Mouse (Mus musculus) CD4-positive, CD25-positive, alpha-beta regulatory T cell, adult 4 months (primary cell): Measurements from ENCODE around the gene Ccnd3. TPM values are rescaled to one million over a fixed set of nuclear protein-coding genes. Genes with fewer than 3 reads are reported as not detected.

Experiments used
- ATAC-seq: one replicate; pipeline ENCODE4 v1.8.0; 2017
- polyA plus RNA-seq, 2 experiments: library from polyadenylated mRNA; unstranded; fragments of 100-300 nt; shearing (Covaris generic); gene quantifications; one replicate each; pipeline ENCODE4 v1.2.1; 2017

Ccnd3 gene
- polyA plus RNA-seq, 2 experiments from 2014 or later, result 149 to 151 TPM

DNA sequence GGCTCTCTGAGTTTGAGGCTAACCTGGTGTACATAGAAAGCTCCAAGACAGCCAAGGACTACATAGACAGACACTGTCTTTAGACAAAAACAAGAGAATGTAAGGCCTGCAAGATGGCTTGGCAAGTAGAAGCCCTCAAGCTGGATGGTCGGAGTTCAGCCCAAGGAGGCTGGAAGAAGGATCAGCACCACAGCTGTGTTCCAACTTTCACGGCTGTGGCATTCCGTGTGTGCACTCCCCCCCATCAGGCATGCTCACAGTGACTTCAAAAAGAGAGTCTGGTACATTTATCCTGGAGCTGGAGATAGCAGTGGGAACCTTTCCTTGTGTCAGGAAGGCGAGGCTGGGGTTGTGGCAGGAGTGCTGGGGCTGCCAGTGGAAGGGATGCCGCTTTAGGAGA is 121.2 kb downstream of the Ccnd3 start:
- ATAC-seq, result no peak

DNA sequence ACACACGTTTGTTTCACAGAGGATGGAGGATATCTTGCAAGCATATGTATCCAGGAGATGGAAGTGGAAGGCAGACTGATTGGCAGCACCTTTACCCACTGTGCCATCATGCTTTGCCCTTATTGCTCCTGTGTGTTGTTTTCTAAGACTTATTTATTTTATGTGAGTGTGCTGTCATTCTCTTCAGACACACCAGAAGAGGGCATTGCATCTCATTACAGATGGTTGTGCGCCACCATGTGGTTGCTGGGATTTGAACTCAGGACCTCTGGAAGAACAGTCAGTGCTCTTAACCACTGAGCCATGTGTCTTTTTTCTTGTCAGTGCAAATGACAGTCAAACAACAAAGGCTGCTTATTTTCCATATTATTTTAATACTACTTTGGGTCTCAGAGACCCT is 122.9 kb downstream of the Ccnd3 start:
- ATAC-seq, result no peak

DNA sequence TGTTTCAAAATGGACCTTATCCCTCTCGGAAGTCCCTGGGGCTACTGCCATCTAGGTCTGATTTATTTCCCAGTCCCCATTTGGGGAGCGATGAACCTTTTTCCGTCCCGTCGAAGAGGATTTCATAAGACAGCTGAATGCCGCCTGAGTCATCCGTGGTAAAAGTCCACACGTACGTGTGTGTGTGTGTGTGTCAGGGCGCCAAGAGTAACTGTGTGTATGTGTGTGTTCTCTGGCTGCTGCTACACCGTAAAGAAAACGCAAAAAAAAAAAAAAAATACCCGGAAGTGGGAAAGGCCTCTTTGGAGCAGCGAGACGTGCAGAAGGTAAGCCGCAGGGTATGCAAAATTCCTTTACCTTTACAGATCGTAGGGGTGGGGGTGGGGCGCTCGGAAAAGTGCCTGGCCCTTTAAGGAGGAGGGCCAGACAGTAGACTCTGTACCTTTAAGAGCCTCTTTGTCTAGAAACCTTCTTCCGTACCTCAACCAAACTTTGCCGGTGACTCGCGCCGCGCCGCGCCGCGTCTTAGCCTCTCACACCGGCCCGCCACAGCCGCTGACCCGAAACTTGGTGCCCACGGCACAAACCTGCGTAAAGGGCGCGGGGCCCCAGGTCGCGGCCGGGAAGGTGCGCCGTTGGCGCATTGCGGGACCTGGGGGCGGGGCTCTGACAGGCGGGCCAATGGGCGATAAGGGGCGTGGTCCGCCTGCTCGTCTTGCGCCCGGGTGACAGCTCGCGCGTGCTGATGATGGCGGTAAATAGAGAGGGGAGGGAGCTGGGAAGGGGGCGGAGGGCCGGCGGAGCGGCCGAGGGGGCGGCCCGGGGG is 124.2 kb downstream of the Ccnd3 start:
- peak; percentile 95 for ATAC-seq

GRCm38 (mm10) chr17:47629717-47630677 is 125.1 kb downstream of the Ccnd3 start:
- ATAC-seq, result peak; percentile 20

DNA sequence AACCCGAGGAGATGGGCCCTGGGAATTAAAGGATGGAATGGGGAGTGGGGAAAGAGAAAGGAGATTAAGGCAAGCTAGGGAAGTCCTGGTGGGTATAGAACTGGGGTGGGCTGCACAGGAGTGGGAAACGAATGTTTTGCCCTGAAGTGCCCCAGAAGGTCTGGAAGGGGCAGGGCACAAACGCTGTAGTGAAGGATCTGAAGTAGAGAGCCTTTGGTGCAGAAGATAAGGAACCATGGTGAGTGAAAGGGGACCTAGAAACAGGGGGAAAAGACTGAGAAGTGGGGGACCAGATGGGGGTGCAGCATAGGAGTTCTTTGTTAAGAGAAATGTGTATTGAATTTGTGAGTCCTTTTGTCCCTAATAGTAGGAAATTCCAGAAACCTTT is 125.8 kb downstream of the Ccnd3 start, which contains the start of gene Usp49:
Gene Usp49 (plus strand): TSS at position 13 of the 388 bp plus-strand sequence.
- no peak for ATAC-seq

GRCm38 (mm10) chr17:47632181-47632840 is 127.5 kb downstream of the Ccnd3 start:
- no peak for ATAC-seq

- ATAC-seq, result no peak
These were observed 129.3 kb downstream of the Ccnd3 start for GRCm38 (mm10) chr17:47633999-47634770.

DNA sequence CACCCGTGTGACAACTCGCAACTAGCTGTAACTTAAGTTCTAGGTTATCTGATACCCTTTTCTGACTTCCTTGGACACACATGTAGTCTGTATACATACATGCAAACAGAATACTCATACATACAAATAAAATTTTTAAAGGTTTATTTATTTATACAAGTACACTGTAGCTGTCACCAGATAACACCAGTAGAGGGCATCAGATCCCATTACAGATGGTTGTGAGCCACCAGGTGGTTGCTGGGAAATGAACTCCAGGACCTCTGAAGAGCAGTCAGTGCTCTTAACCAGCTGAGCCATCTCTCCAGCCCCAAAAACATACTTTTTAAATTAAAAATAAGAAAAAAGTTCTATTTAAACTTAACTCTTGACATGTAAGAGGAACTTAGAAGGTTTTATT is 138.1 kb downstream of the Ccnd3 start:
- ATAC-seq, result no peak

GRCm38 (mm10) chr17:47646683-47647082 is 141.8 kb downstream of the Ccnd3 start:
- no peak for ATAC-seq

DNA sequence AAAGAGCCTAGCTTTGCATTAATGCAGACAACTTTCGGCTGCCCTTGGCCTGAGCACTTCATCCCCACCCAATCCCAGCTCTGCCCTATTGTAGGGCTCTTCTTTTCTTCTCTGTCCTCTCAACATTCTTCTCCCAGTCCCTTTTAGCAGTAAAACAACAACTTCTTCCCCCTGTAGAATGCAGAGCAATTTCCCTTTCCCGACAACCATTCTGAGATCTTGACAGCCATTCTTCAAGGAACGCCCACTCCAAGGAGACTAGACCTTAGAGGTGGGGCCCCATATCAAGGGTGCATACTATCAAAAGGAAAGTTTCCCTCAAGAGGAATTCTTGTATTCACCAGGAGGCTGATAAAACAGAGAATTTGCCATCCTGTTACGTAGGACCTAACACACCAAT is 144.1 kb downstream of the Ccnd3 start:
- ATAC-seq, result no peak

Other genes with a start within 250 kb of the Ccnd3 start
- 10 to 100 TPM; 29.1 to 37.6 TPM for gene Mrps10, start 136.2 kb upstream of the Ccnd3 start, polyA plus RNA-seq
- gene Guca1b, start 119.7 kb upstream of the Ccnd3 start, polyA plus RNA-seq, result 1 to 10 TPM; 2.0 to 3.2 TPM
- gene Guca1a, start 104.5 kb upstream of the Ccnd3 start, polyA plus RNA-seq, result not detected
- not detected for gene AI661453, start 68.4 kb upstream of the Ccnd3 start, polyA plus RNA-seq
- gene 1700001C19Rik, start 67.7 kb upstream of the Ccnd3 start, polyA plus RNA-seq, result not detected
- 10 to 100 TPM; 61.1 to 95.4 TPM for gene Taf8, start 2.8 kb upstream of the Ccnd3 start, polyA plus RNA-seq
- gene Bysl, start 106.4 kb downstream of the Ccnd3 start, polyA plus RNA-seq, result 10 to 100 TPM; 10.6 to 14.2 TPM
- gene Med20, start 106.5 kb downstream of the Ccnd3 start, polyA plus RNA-seq, result 10 to 100 TPM; 36.0 to 37.0 TPM
- under 1 TPM in 1 of 2 experiments, not detected in 1; 0.73 TPM for gene Gm20517, start 106.5 kb downstream of the Ccnd3 start, polyA plus RNA-seq
- gene Usp49, start 125.6 kb downstream of the Ccnd3 start, polyA plus RNA-seq, result under 1 TPM; 0.43 to 0.78 TPM
- gene Tomm6, start 183.3 kb downstream of the Ccnd3 start, polyA plus RNA-seq, result 100 to 1,000 TPM; 264 to 319 TPM
- gene Frs3, start 184.0 kb downstream of the Ccnd3 start, polyA plus RNA-seq, result under 1 TPM; 0.16 to 0.49 TPM
- gene Gm21981, start 189.4 kb downstream of the Ccnd3 start, polyA plus RNA-seq, result not detected
- gene Prickle4, start 189.7 kb downstream of the Ccnd3 start, polyA plus RNA-seq, result not detected
- not detected for gene Pgc, start 221.8 kb downstream of the Ccnd3 start, polyA plus RNA-seq
- 1 to 10 TPM; 5.2 to 5.7 TPM for gene Tfeb, start 232.0 kb downstream of the Ccnd3 start, polyA plus RNA-seq